Mouse (Mus musculus) kidney, embryonic 16.5 days (tissue): ENCODE measurements around the gene Col27a1. TPM values are rescaled to one million over a fixed set of nuclear protein-coding genes. Genes with fewer than 3 reads are reported as not detected.
A peak's percentile ranks its signal among the peaks of the same experiment; 100 is the strongest.

ENCODE experiments used
- ATAC-seq: fragments of 200-750 bp; cut with Nextera tagmentation; 2 replicates; pipeline ENCODE4 v1.8.0; 2017; ENCODE audit warnings: moderate TSS enrichment; ENCODE audit not compliant: low FRiP score, low TSS enrichment
- H3K27ac ChIP-seq: fragments of 300-500 bp; sonication (generic); 2 replicates; pipeline ENCODE4 v1.5.1; 2014; ENCODE audit warnings: low read length
- H3K27me3 ChIP-seq: fragments of 300-500 bp; sonication (generic); 2 replicates; pipeline ENCODE4 v1.6.1; 2014; ENCODE audit warnings: low read length, control low read depth, mixed read lengths; ENCODE audit not compliant: insufficient read depth
- H3K36me3 ChIP-seq: fragments of 300-500 bp; sonication (generic); 2 replicates; pipeline ENCODE4 v1.6.1; 2014; ENCODE audit warnings: low read length, control low read depth, mixed read lengths; ENCODE audit not compliant: insufficient read depth
- H3K4me1 ChIP-seq: fragments of 300-500 bp; sonication (generic); 2 replicates; pipeline ENCODE4 v1.6.1; 2014; ENCODE audit warnings: low read length, control low read depth, mixed read lengths; ENCODE audit not compliant: insufficient read depth
- H3K4me2 ChIP-seq: fragments of 300-500 bp; sonication (generic); replicated peaks from 2 replicates; pipeline ENCODE4 v1.6.1; 2014; ENCODE audit warnings: low read depth, low read length
- H3K4me3 ChIP-seq: fragments of 300-500 bp; sonication (generic); 2 replicates; pipeline ENCODE4 v1.5.1; 2014; ENCODE audit warnings: mild to moderate bottlenecking, low read length
- H3K9ac ChIP-seq: fragments of 300-500 bp; sonication (generic); replicated peaks from 2 replicates; pipeline ENCODE4 v1.6.1; 2014; ENCODE audit warnings: low read length
- H3K9me3 ChIP-seq: fragments of 300-500 bp; sonication (generic); 2 replicates; pipeline ENCODE4 v1.6.1; 2016; ENCODE audit warnings: low read length, control low read depth
- WGBS: fragments of 180-500 bp; shearing (Covaris S2); extraction: QIAGEN DNeasy Blood & Tissue Kit; methylation state at CpG from one replicate; pipeline ENCODE4 v1.1.7; 2014; 5-methylcytosine and 5-hydroxymethylcytosine counted together
- polyA plus RNA-seq: library from polyadenylated mRNA; unstranded; fragments of >200 nt; fragmentation: Nextera tagmentation; extraction: Ambion mirVana; gene quantifications from 2 replicates; pipeline ENCODE4 v1.2.1, GENCODE M21; 2015

Col27a1 gene
- polyA plus RNA-seq, 1 experiment from 2014 or later: 7.3 TPM

GRCm38 (mm10) chr4:63221096-63221958 is 7.5 kb downstream of the Col27a1 start:
- Histone ChIP-seq H3K9ac (no peak overlapping the region), H3K36me3 (peaks cover 13% of the 10 kb centered on the region), H3K27me3 (no peaks in the 10 kb centered on the region), H3K27ac (no peak overlapping the region), H3K4me3 (no peak overlapping the region), H3K4me1 (peaks cover 32% of the 10 kb centered on the region), H3K9me3 (no peaks in the 10 kb centered on the region), H3K4me2 (no peak overlapping the region)
- 75% methylated on average over 15 of the region's 15 CpGs for WGBS
- no peak for ATAC-seq

- Histone ChIP-seq H3K36me3 (peaks cover 13% of the 10 kb centered on the region), H3K27me3 (no peaks in the 10 kb centered on the region), H3K9me3 (no peaks in the 10 kb centered on the region), H3K4me1 (peaks cover 28% of the 10 kb centered on the region), H3K27ac (no peak overlapping the region), H3K9ac (no peak overlapping the region), H3K4me3 (no peak overlapping the region), H3K4me2 (no peak overlapping the region)
- no peak for ATAC-seq
- WGBS: 67% methylated on average over 8 of the region's 8 CpGs
These were observed 8.4 kb downstream of the Col27a1 start for GRCm38 (mm10) chr4:63222246-63222645.

GRCm38 (mm10) chr4:63225373-63225772 is 11.6 kb downstream of the Col27a1 start:
- Histone ChIP-seq H3K4me2 (no peak overlapping the region), H3K4me1 (peaks cover 28% of the 10 kb centered on the region), H3K36me3 (peaks cover 13% of the 10 kb centered on the region), H3K9ac (no peak overlapping the region), H3K4me3 (no peak overlapping the region), H3K27me3 (no peaks in the 10 kb centered on the region), H3K27ac (peak overlapping the region; percentile 4), H3K9me3 (no peaks in the 10 kb centered on the region)
- 32% methylated on average over 10 of the region's 10 CpGs for WGBS
- ATAC-seq: no peak

- Histone ChIP-seq H3K4me1 (peaks cover 35% of the 10 kb centered on the region), H3K9me3 (no peaks in the 10 kb centered on the region), H3K4me3 (no peak overlapping the region), H3K27me3 (no peaks in the 10 kb centered on the region), H3K4me2 (no peak overlapping the region), H3K36me3 (peaks cover 13% of the 10 kb centered on the region), H3K9ac (no peak overlapping the region), H3K27ac (peak overlapping the region; percentile 68; the same call in 1 of the 2 replicates)
- 64% methylated on average over 8 of the region's 8 CpGs for WGBS
- no peak for ATAC-seq
These were observed 12.5 kb downstream of the Col27a1 start for GRCm38 (mm10) chr4:63226164-63226882.

GRCm38 (mm10) chr4:63226883-63227235 is 13.1 kb downstream of the Col27a1 start:
- H3K27me3 ChIP-seq: no peaks in the 10 kb centered on the region
- H3K27ac ChIP-seq: no peak overlapping the region
- H3K4me1 ChIP-seq: peaks cover 36% of the 10 kb centered on the region
- H3K4me3 ChIP-seq: no peak overlapping the region
- 40% methylated on average over 6 of the region's 6 CpGs for WGBS
- peaks cover 11% of the 10 kb centered on the region for H3K36me3 ChIP-seq
- H3K4me2 ChIP-seq: no peak overlapping the region
- H3K9me3 ChIP-seq: no peaks in the 10 kb centered on the region
- ATAC-seq: no peak
- no peak overlapping the region for H3K9ac ChIP-seq

GRCm38 (mm10) chr4:63228943-63229342 is 15.1 kb downstream of the Col27a1 start:
- Histone ChIP-seq H3K36me3 (peaks cover 8% of the 10 kb centered on the region), H3K27ac (peak overlapping the region; percentile 33; the same call in 1 of the 2 replicates), H3K27me3 (no peaks in the 10 kb centered on the region), H3K9me3 (no peaks in the 10 kb centered on the region), H3K4me1 (peaks cover 50% of the 10 kb centered on the region), H3K9ac (no peak overlapping the region; the same call in none of the 2 replicates), H3K4me2 (no peak overlapping the region), H3K4me3 (no peak overlapping the region)
- peak; percentile 49; the same call in 1 of the 2 replicates for ATAC-seq
- 35% methylated on average over 5 of the region's 5 CpGs for WGBS

DNA sequence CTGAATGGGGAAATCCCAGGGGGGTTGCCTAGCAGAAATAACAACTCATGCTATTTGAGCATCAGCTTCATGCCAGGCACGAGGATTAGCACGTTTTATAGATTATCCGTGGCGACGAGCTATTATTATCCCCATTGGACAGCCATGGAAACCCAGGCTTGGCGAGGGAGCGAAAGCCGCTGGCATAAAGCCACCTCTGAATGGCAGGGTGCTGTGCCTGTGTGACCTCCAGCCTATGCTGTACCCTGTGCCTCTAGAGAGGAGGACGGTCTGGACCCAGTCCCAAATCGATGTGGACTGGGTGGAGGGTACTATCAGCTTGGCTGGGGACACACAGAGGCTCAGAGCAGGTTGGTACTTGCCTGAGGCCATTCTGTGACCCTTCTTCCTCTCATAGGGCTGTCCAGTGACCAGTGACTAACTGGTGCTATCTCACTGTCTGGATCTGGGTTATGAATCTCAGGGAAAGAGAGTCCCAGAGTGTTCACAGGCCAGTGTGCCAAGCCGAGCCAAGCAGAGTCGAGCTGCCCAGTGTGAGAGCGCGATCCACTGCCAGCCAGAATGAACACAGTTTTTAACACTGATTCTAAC is 16.3 kb downstream of the Col27a1 start:
- WGBS: 86% methylated on average over 14 of the region's 14 CpGs
- ATAC-seq: no peak
- no peak overlapping the region for H3K4me2 ChIP-seq
- no peak overlapping the region; the same call in 1 of the 2 replicates for H3K9ac ChIP-seq
- H3K36me3 ChIP-seq: no peaks in the 10 kb centered on the region
- peaks cover 56% of the 10 kb centered on the region for H3K4me1 ChIP-seq
- no peaks in the 10 kb centered on the region for H3K27me3 ChIP-seq
- H3K27ac ChIP-seq: no peak overlapping the region
- H3K9me3 ChIP-seq: no peaks in the 10 kb centered on the region
- H3K4me3 ChIP-seq: no peak overlapping the region

DNA sequence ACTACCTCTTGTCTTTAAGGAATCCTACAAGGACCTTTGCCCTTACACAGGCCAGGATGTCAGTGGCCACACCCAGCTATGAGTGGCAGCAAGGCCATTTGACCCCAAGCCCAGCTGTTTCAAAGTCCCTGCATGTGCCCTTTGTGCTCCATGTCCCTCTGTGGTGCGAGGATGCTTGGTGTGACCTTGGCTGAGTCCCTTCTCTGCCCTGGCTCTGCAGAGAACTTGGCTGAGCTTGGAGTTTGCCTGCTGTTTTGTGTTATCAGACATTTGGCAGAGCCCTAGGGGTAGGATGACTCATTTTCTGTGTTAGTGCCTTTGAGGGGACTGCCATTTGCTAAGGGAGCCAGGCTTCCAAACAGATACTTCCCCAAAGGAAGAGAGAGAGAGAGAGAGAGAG is 17.3 kb downstream of the Col27a1 start:
- ATAC-seq: no peak
- 74% methylated on average over 1 of the region's 1 CpGs for WGBS
- peaks cover 56% of the 10 kb centered on the region for H3K4me1 ChIP-seq

DNA sequence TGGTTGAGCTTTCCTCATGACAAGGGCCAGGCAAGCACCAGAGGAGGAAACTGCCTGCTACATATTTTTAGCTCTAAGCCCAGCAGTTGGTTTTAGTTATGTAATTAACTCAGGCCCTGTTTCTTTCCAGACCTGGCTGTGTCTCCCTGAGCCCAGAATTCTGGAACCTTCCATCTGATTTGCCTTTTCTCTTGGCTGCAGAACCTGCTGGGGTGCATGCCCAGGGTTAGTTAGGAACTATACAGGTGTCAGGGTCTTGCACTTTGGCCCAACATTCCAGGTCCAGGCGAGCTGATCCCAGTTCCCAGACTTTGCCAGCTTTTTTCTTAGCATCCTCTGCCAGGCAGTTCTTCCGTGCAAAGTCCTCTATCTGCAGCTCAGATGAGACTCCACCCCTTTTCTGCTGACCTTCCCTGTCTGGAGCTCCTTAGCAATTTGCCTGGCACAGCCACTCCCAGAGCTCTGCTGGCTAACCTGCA is 18.8 kb downstream of the Col27a1 start:
- ATAC-seq: no peak; the same call in 1 of the 2 replicates
- 48% methylated on average over 2 of the region's 2 CpGs for WGBS

More for the DNA sequence above, 17.3 kb downstream of the Col27a1 start:
- Histone ChIP-seq H3K27ac (no peak overlapping the region), H3K9ac (no peak overlapping the region), H3K4me3 (no peak overlapping the region), H3K36me3 (no peaks in the 10 kb centered on the region), H3K27me3 (no peaks in the 10 kb centered on the region), H3K9me3 (no peaks in the 10 kb centered on the region), H3K4me2 (no peak overlapping the region)

More for the DNA sequence above, 18.8 kb downstream of the Col27a1 start:
- H3K9me3 ChIP-seq: no peaks in the 10 kb centered on the region
- H3K4me2 ChIP-seq: no peak overlapping the region
- peak overlapping the region; percentile 71; the same call in 1 of the 2 replicates for H3K27ac ChIP-seq
- no peaks in the 10 kb centered on the region for H3K36me3 ChIP-seq
- peaks cover 58% of the 10 kb centered on the region for H3K4me1 ChIP-seq
- H3K27me3 ChIP-seq: no peaks in the 10 kb centered on the region
- no peak overlapping the region for H3K9ac ChIP-seq
- no peak overlapping the region for H3K4me3 ChIP-seq
